Mouse (Mus musculus) stomach, embryonic 14.5 days (tissue): Measurements from ENCODE around the gene Srsf4. TPM values are rescaled to one million over a fixed set of nuclear protein-coding genes. Genes with fewer than 3 reads are reported as not detected.

Experiments used
- ATAC-seq: fragments of 200-750 bp; cut with Nextera tagmentation; 2 replicates; pipeline ENCODE4 v1.8.0; 2017; ENCODE audit warnings: low read depth, moderate TSS enrichment; ENCODE audit not compliant: insufficient number of reproducible peaks, insufficient read depth, low FRiP score
- H3K27ac ChIP-seq: fragments of 300-500 bp; sonication (generic); 2 replicates; pipeline ENCODE4 v1.5.1; 2014; ENCODE audit warnings: mild to moderate bottlenecking, low read length, moderate library complexity, mixed read lengths
- H3K27me3 ChIP-seq: fragments of 300-500 bp; sonication (generic); 2 replicates; pipeline ENCODE4 v1.6.1; 2014; ENCODE audit warnings: low read length, control low read depth, mixed read lengths; ENCODE audit not compliant: control insufficient read depth, insufficient read depth
- H3K36me3 ChIP-seq: fragments of 300-500 bp; sonication (generic); 2 replicates; pipeline ENCODE4 v1.6.1; 2014; ENCODE audit warnings: mild to moderate bottlenecking, control low read depth, low read length, moderate library complexity, mixed read lengths; ENCODE audit not compliant: control insufficient read depth, insufficient read depth
- H3K4me1 ChIP-seq: fragments of 300-500 bp; sonication (generic); 2 replicates; pipeline ENCODE4 v1.6.1; 2014; ENCODE audit warnings: low read length, control low read depth, mixed read lengths; ENCODE audit not compliant: control insufficient read depth, insufficient read depth
- H3K4me2 ChIP-seq: fragments of 300-500 bp; sonication (generic); replicated peaks from 2 replicates; pipeline ENCODE4 v1.6.1; 2014; ENCODE audit warnings: low read depth, low read length, control low read depth
- H3K4me3 ChIP-seq: fragments of 300-500 bp; sonication (generic); 2 replicates; pipeline ENCODE4 v1.5.1; 2014; ENCODE audit warnings: low read depth, low read length, control low read depth
- H3K9ac ChIP-seq: fragments of 300-500 bp; sonication (generic); replicated peaks from 2 replicates; pipeline ENCODE4 v1.6.1; 2014; ENCODE audit warnings: low read depth, mild to moderate bottlenecking, control low read depth, low read length, moderate library complexity, mixed read lengths
- H3K9me3 ChIP-seq: fragments of 300-500 bp; sonication (generic); 2 replicates; pipeline ENCODE4 v1.6.1; 2016; ENCODE audit warnings: low read depth, low read length, control low read depth; ENCODE audit not compliant: control insufficient read depth
- WGBS: fragments of 180-500 bp; shearing (Covaris S2); extraction: QIAGEN DNeasy Blood & Tissue Kit; methylation state at CpG from one replicate; pipeline ENCODE4 v1.1.7; 2014; 5-methylcytosine and 5-hydroxymethylcytosine counted together
- polyA plus RNA-seq: library from polyadenylated mRNA; unstranded; fragments of >200 nt; fragmentation: Nextera tagmentation; extraction: Ambion mirVana; gene quantifications from 2 replicates; pipeline ENCODE4 v1.2.1, GENCODE M21; 2014

Srsf4 gene
- polyA plus RNA-seq, 1 experiment from 2014 or later, result 95.3 TPM

- Histone ChIP-seq H3K4me1 (0 out of 2 replicates have a peak, but pooled peaks cover 4% of the 10 kb centered on the region), H3K27me3 (0 out of 2 replicates have a peak, but pooled peaks cover 4% of the 10 kb centered on the region), H3K27ac (no peak overlapping the region), H3K4me2 (peak overlapping the region; percentile 97), H3K9me3 (no peaks in the 10 kb centered on the region), H3K36me3 (no peaks in the 10 kb centered on the region), H3K4me3 (peak overlapping the region; percentile 50), H3K9ac (peak overlapping the region; percentile 70; the same call in 1 of the 2 replicates)
- 3% methylated on average over 38 of the region's 39 CpGs for WGBS
- ATAC-seq, result no peak
These were observed 37.0 kb upstream of the Srsf4 start for GRCm38 (mm10) chr4:131836351-131836881.

- no peaks in the 10 kb centered on the region for H3K9me3 ChIP-seq
- 0 out of 2 replicates have a peak, but pooled peaks cover 4% of the 10 kb centered on the region for H3K4me1 ChIP-seq
- peak overlapping the region; percentile 97 for H3K4me2 ChIP-seq
- 0 out of 2 replicates have a peak, but pooled peaks have one; percentile 8 for ATAC-seq
- H3K27ac ChIP-seq, result no peak overlapping the region
- H3K9ac ChIP-seq, result peak overlapping the region; percentile 70
- 0 out of 2 replicates have a peak, but pooled peaks cover 4% of the 10 kb centered on the region for H3K27me3 ChIP-seq
- H3K4me3 ChIP-seq, result peak overlapping the region; percentile 50
- under 1% methylated on average over 75 of the region's 76 CpGs for WGBS
- H3K36me3 ChIP-seq, result no peaks in the 10 kb centered on the region
These were observed 36.4 kb upstream of the Srsf4 start for GRCm38 (mm10) chr4:131836891-131837491.

- Histone ChIP-seq H3K36me3 (no peaks in the 10 kb centered on the region), H3K27ac (0 out of 2 replicates have a peak within 1 kb of the TSS, but pooled peaks have one; percentile 27), H3K4me3 (peak within 1 kb of the TSS; percentile 50), H3K9me3 (no peaks in the 10 kb centered on the region), H3K9ac (peak within 1 kb of the TSS; percentile 70), H3K4me2 (peak within 1 kb of the TSS; percentile 97), H3K27me3 (0 out of 2 replicates have a peak, but pooled peaks cover 4% of the 10 kb centered on the region), H3K4me1 (0 out of 2 replicates have a peak, but pooled peaks cover 4% of the 10 kb centered on the region)
- WGBS, result under 1% methylated on average over 72 of the region's 72 CpGs
- ATAC-seq, result peak; percentile 79
These were observed 35.4 kb upstream of the Srsf4 start, which contains the start of gene Ptpru for GRCm38 (mm10) chr4:131837872-131838524. Gene Ptpru (minus strand): TSS chr4:131838288.

- Histone ChIP-seq H3K36me3 (no peaks in the 10 kb centered on the region), H3K4me1 (peaks cover 14% of the 10 kb centered on the region; the same call in 1 of the 2 replicates), H3K4me2 (peak within 1 kb of the TSS; percentile 73), H3K4me3 (peak within 1 kb of the TSS; percentile 80), H3K27me3 (no peaks in the 10 kb centered on the region), H3K9me3 (no peaks in the 10 kb centered on the region), H3K9ac (peak within 1 kb of the TSS; percentile 66), H3K27ac (no peak within 1 kb of the TSS)
- 0% methylated on average over 37 of the region's 37 CpGs for WGBS
- ATAC-seq, result peak; percentile 83
These were observed 30.1 kb upstream of the Srsf4 start, which contains the start of gene Mecr for GRCm38 (mm10) chr4:131843290-131843743. Gene Mecr (plus strand): TSS chr4:131843470.

- no peak overlapping the region for H3K27ac ChIP-seq
- no peak for ATAC-seq
- WGBS, result 74% methylated on average over 8 of the region's 8 CpGs
These were observed 27.2 kb upstream of the Srsf4 start for GRCm38 (mm10) chr4:131845991-131846778.

GRCm38 (mm10) chr4:131848082-131848481 lies 25.3 kb upstream of the Srsf4 start:
- Histone ChIP-seq H3K4me3 (no peak overlapping the region), H3K4me2 (no peak overlapping the region), H3K27ac (no peak overlapping the region), H3K9me3 (no peaks in the 10 kb centered on the region), H3K36me3 (no peaks in the 10 kb centered on the region; the same call in 1 of the 2 replicates), H3K9ac (no peak overlapping the region), H3K27me3 (no peaks in the 10 kb centered on the region), H3K4me1 (peaks cover 21% of the 10 kb centered on the region)
- 48% methylated on average over 6 of the region's 6 CpGs for WGBS
- ATAC-seq, result no peak

More at GRCm38 (mm10) chr4:131845991-131846778, 27.2 kb upstream of the Srsf4 start:
- Histone ChIP-seq H3K9ac (no peak overlapping the region), H3K36me3 (no peaks in the 10 kb centered on the region; the same call in 1 of the 2 replicates), H3K4me3 (no peak overlapping the region), H3K27me3 (no peaks in the 10 kb centered on the region), H3K4me1 (peaks cover 21% of the 10 kb centered on the region), H3K4me2 (no peak overlapping the region), H3K9me3 (no peaks in the 10 kb centered on the region)

- Histone ChIP-seq H3K36me3 (no peaks in the 10 kb centered on the region; the same call in 1 of the 2 replicates), H3K4me1 (peaks cover 9% of the 10 kb centered on the region; the same call in 1 of the 2 replicates), H3K4me2 (no peak overlapping the region), H3K9ac (no peak overlapping the region), H3K27ac (peak overlapping the region; percentile 80), H3K4me3 (no peak overlapping the region), H3K9me3 (no peaks in the 10 kb centered on the region), H3K27me3 (no peaks in the 10 kb centered on the region)
- peak; percentile 21; the same call in 1 of the 2 replicates for ATAC-seq
- WGBS, result 37% methylated on average over 5 of the region's 5 CpGs
These were observed 23.3 kb upstream of the Srsf4 start for GRCm38 (mm10) chr4:131849986-131850638.
